Mouse (Mus musculus): Measurements from ENCODE around the gene Vps8. TPM values are rescaled to one million over a fixed set of nuclear protein-coding genes. Genes with fewer than 3 reads are reported as not detected.

The Vps8 gene
- polyA plus RNA-seq, 1 experiment from 2014 or later, result 16.3 TPM

GRCm38 (mm10) chr16:21478376-21478775 lies 55.5 kb downstream of the Vps8 start:
- ATAC-seq (ENCODE audit: insufficient number of reproducible peaks, insufficient read depth, low FRiP score, low TSS enrichment, low read depth), result no peak
- Histone ChIP-seq H3K9me3 (no peaks in the 10 kb centered on the region), H3K27ac (no peak overlapping the region), H3K4me1 (replicated peaks) (no peaks in the 10 kb centered on the region), H3K27me3 (no peaks in the 10 kb centered on the region), H3K4me2 (no peak overlapping the region), H3K9ac (replicated peaks) (no peak overlapping the region), H3K4me3 (replicated peaks) (no peak overlapping the region), H3K36me3 (peaks cover 8% of the 10 kb centered on the region)
- 86% methylated on average over 9 of the region's 9 CpGs for WGBS

- no peaks in the 10 kb centered on the region for H3K9me3 ChIP-seq
- no peaks in the 10 kb centered on the region for H3K27me3 ChIP-seq
- no peak for ATAC-seq (ENCODE audit: insufficient number of reproducible peaks, insufficient read depth, low FRiP score, low TSS enrichment, low read depth)
- 91% methylated on average over 5 of the region's 5 CpGs for WGBS
- H3K36me3 ChIP-seq, result no peaks in the 10 kb centered on the region
- H3K27ac ChIP-seq, result no peak overlapping the region
- no peaks in the 10 kb centered on the region for H3K4me1 ChIP-seq (replicated peaks)
- no peak overlapping the region for H3K4me2 ChIP-seq
- H3K4me3 ChIP-seq (replicated peaks), result no peak overlapping the region
- no peak overlapping the region for H3K9ac ChIP-seq (replicated peaks)
Observed at GRCm38 (mm10) chr16:21483803-21484202, 60.9 kb downstream of the Vps8 start.

GRCm38 (mm10) chr16:21485716-21486115 lies 62.8 kb downstream of the Vps8 start:
- no peak overlapping the region for H3K9ac ChIP-seq (replicated peaks)
- H3K4me3 ChIP-seq (replicated peaks), result no peak overlapping the region
- H3K4me2 ChIP-seq, result no peak overlapping the region
- WGBS, result 38% methylated on average over 5 of the region's 5 CpGs
- H3K9me3 ChIP-seq, result no peaks in the 10 kb centered on the region
- no peaks in the 10 kb centered on the region for H3K36me3 ChIP-seq
- H3K27ac ChIP-seq, result no peak overlapping the region
- H3K4me1 ChIP-seq (replicated peaks), result no peaks in the 10 kb centered on the region
- ATAC-seq (ENCODE audit: insufficient number of reproducible peaks, insufficient read depth, low FRiP score, low TSS enrichment, low read depth), result no peak
- H3K27me3 ChIP-seq, result no peaks in the 10 kb centered on the region

- WGBS, result 50% methylated on average over 4 of the region's 4 CpGs
- H3K9me3 ChIP-seq, result no peaks in the 10 kb centered on the region
Observed at GRCm38 (mm10) chr16:21488413-21488812, 65.5 kb downstream of the Vps8 start.

GRCm38 (mm10) chr16:21492346-21492745 lies 69.4 kb downstream of the Vps8 start:
- WGBS, result 68% methylated on average over 5 of the region's 5 CpGs
- Histone ChIP-seq H3K9me3 (no peaks in the 10 kb centered on the region), H3K27me3 (no peaks in the 10 kb centered on the region), H3K4me1 (replicated peaks) (no peaks in the 10 kb centered on the region; the same call in 1 of the 2 replicates), H3K27ac (no peak overlapping the region), H3K9ac (replicated peaks) (no peak overlapping the region), H3K4me2 (no peak overlapping the region), H3K4me3 (replicated peaks) (no peak overlapping the region), H3K36me3 (0 out of 2 replicates have a peak, but pooled peaks cover 2% of the 10 kb centered on the region)
- ATAC-seq (ENCODE audit: insufficient number of reproducible peaks, insufficient read depth, low FRiP score, low TSS enrichment, low read depth), result no peak

More at GRCm38 (mm10) chr16:21488413-21488812, 65.5 kb downstream of the Vps8 start:
- Histone ChIP-seq H3K27me3 (no peaks in the 10 kb centered on the region), H3K4me2 (no peak overlapping the region), H3K36me3 (no peaks in the 10 kb centered on the region), H3K27ac (no peak overlapping the region), H3K4me1 (replicated peaks) (no peaks in the 10 kb centered on the region; the same call in 1 of the 2 replicates), H3K4me3 (replicated peaks) (no peak overlapping the region), H3K9ac (replicated peaks) (no peak overlapping the region)
- ATAC-seq (ENCODE audit: insufficient number of reproducible peaks, insufficient read depth, low FRiP score, low TSS enrichment, low read depth), result no peak

- Histone ChIP-seq H3K27ac (no peak overlapping the region), H3K9me3 (no peaks in the 10 kb centered on the region), H3K4me1 (replicated peaks) (no peaks in the 10 kb centered on the region; the same call in 1 of the 2 replicates), H3K4me3 (replicated peaks) (no peak overlapping the region), H3K36me3 (0 out of 2 replicates have a peak, but pooled peaks cover 2% of the 10 kb centered on the region), H3K4me2 (no peak overlapping the region), H3K27me3 (no peaks in the 10 kb centered on the region), H3K9ac (replicated peaks) (no peak overlapping the region)
- 61% methylated on average over 2 of the region's 2 CpGs for WGBS
- no peak for ATAC-seq (ENCODE audit: insufficient number of reproducible peaks, insufficient read depth, low FRiP score, low TSS enrichment, low read depth)
Observed at GRCm38 (mm10) chr16:21492894-21493293, 70.0 kb downstream of the Vps8 start.

- 90% methylated on average over 6 of the region's 6 CpGs for WGBS
- no peak overlapping the region for H3K4me2 ChIP-seq
Observed at GRCm38 (mm10) chr16:21494681-21495080, 71.8 kb downstream of the Vps8 start.

GRCm38 (mm10) chr16:21496799-21497198 lies 73.9 kb downstream of the Vps8 start:
- H3K27me3 ChIP-seq, result no peaks in the 10 kb centered on the region

More at GRCm38 (mm10) chr16:21494681-21495080, 71.8 kb downstream of the Vps8 start:
- Histone ChIP-seq H3K4me1 (replicated peaks) (peaks cover 5% of the 10 kb centered on the region; the same call in 1 of the 2 replicates), H3K27ac (no peak overlapping the region), H3K27me3 (no peaks in the 10 kb centered on the region), H3K4me3 (replicated peaks) (no peak overlapping the region), H3K9ac (replicated peaks) (no peak overlapping the region), H3K9me3 (no peaks in the 10 kb centered on the region), H3K36me3 (0 out of 2 replicates have a peak, but pooled peaks cover 2% of the 10 kb centered on the region)
- ATAC-seq (ENCODE audit: insufficient number of reproducible peaks, insufficient read depth, low FRiP score, low TSS enrichment, low read depth), result no peak

GRCm38 (mm10) chr16:21497627-21498026 lies 74.7 kb downstream of the Vps8 start:
- Histone ChIP-seq H3K4me3 (replicated peaks) (no peak overlapping the region), H3K9ac (replicated peaks) (no peak overlapping the region), H3K27me3 (no peaks in the 10 kb centered on the region), H3K4me1 (replicated peaks) (peaks cover 11% of the 10 kb centered on the region; the same call in 1 of the 2 replicates), H3K36me3 (peaks cover 10% of the 10 kb centered on the region; the same call in 1 of the 2 replicates), H3K4me2 (no peak overlapping the region), H3K9me3 (no peaks in the 10 kb centered on the region), H3K27ac (no peak overlapping the region)
- WGBS, result 73% methylated on average over 3 of the region's 3 CpGs
- no peak for ATAC-seq (ENCODE audit: insufficient number of reproducible peaks, insufficient read depth, low FRiP score, low TSS enrichment, low read depth)

More at GRCm38 (mm10) chr16:21496799-21497198, 73.9 kb downstream of the Vps8 start:
- ATAC-seq (ENCODE audit: insufficient number of reproducible peaks, insufficient read depth, low FRiP score, low TSS enrichment, low read depth), result no peak
- Histone ChIP-seq H3K4me2 (no peak overlapping the region), H3K4me1 (replicated peaks) (peaks cover 11% of the 10 kb centered on the region; the same call in 1 of the 2 replicates), H3K36me3 (peaks cover 10% of the 10 kb centered on the region; the same call in 1 of the 2 replicates), H3K4me3 (replicated peaks) (no peak overlapping the region), H3K27ac (no peak overlapping the region), H3K9ac (replicated peaks) (no peak overlapping the region), H3K9me3 (no peaks in the 10 kb centered on the region)
- 91% methylated on average over 9 of the region's 9 CpGs for WGBS

GRCm38 (mm10) chr16:21498984-21499383 lies 76.1 kb downstream of the Vps8 start:
- no peaks in the 10 kb centered on the region for H3K9me3 ChIP-seq
- ATAC-seq (ENCODE audit: insufficient number of reproducible peaks, insufficient read depth, low FRiP score, low TSS enrichment, low read depth), result no peak
- H3K9ac ChIP-seq (replicated peaks), result no peak overlapping the region
- peaks cover 10% of the 10 kb centered on the region; the same call in 1 of the 2 replicates for H3K36me3 ChIP-seq
- no peak overlapping the region for H3K4me2 ChIP-seq
- H3K4me1 ChIP-seq (replicated peaks), result peaks cover 11% of the 10 kb centered on the region; the same call in 1 of the 2 replicates
- 87% methylated on average over 4 of the region's 4 CpGs for WGBS
- no peaks in the 10 kb centered on the region for H3K27me3 ChIP-seq
- 0 out of 2 replicates have a peak overlapping the region, but pooled peaks have one; percentile 25 for H3K27ac ChIP-seq
- H3K4me3 ChIP-seq (replicated peaks), result no peak overlapping the region

- ATAC-seq (ENCODE audit: insufficient number of reproducible peaks, insufficient read depth, low FRiP score, low TSS enrichment, low read depth), result no peak
- Histone ChIP-seq H3K4me3 (replicated peaks) (no peak overlapping the region), H3K27me3 (no peaks in the 10 kb centered on the region), H3K9ac (replicated peaks) (no peak overlapping the region), H3K9me3 (no peaks in the 10 kb centered on the region), H3K4me1 (replicated peaks) (peaks cover 11% of the 10 kb centered on the region; the same call in 1 of the 2 replicates), H3K36me3 (peaks cover 10% of the 10 kb centered on the region; the same call in 1 of the 2 replicates), H3K4me2 (no peak overlapping the region), H3K27ac (peak overlapping the region; percentile 25)
- WGBS, result 47% methylated on average over 7 of the region's 7 CpGs
Observed at GRCm38 (mm10) chr16:21499656-21500055, 76.7 kb downstream of the Vps8 start.

- Histone ChIP-seq H3K9ac (replicated peaks) (no peak overlapping the region), H3K4me3 (replicated peaks) (no peak overlapping the region), H3K36me3 (peaks cover under 1% of the 10 kb centered on the region; the same call in 1 of the 2 replicates), H3K27ac (no peak overlapping the region), H3K4me1 (replicated peaks) (no peaks in the 10 kb centered on the region), H3K4me2 (no peak overlapping the region), H3K27me3 (no peaks in the 10 kb centered on the region), H3K9me3 (no peaks in the 10 kb centered on the region)
- ATAC-seq (ENCODE audit: insufficient number of reproducible peaks, insufficient read depth, low FRiP score, low TSS enrichment, low read depth), result no peak
- WGBS, result 88% methylated on average over 9 of the region's 9 CpGs
Observed at GRCm38 (mm10) chr16:21518833-21519232, 95.9 kb downstream of the Vps8 start.

All from limb, embryonic 12.5 days (tissue).